Mouse (Mus musculus): ENCODE results near the gene Rps2. TPM values are rescaled to one million over a fixed set of nuclear protein-coding genes. Genes with fewer than 3 reads are reported as not detected.
"Not testable (repeated sequence)": the region's sequence is repeated elsewhere in the genome, so short reads cannot be mapped to it uniquely, and the experiment has no call there.

Rps2 gene
- polyA plus RNA-seq (2016; fragmentation: Nextera tagmentation; extraction: Ambion mirVana): 1,444 and 1,454 TPM in 2 replicates

DNA sequence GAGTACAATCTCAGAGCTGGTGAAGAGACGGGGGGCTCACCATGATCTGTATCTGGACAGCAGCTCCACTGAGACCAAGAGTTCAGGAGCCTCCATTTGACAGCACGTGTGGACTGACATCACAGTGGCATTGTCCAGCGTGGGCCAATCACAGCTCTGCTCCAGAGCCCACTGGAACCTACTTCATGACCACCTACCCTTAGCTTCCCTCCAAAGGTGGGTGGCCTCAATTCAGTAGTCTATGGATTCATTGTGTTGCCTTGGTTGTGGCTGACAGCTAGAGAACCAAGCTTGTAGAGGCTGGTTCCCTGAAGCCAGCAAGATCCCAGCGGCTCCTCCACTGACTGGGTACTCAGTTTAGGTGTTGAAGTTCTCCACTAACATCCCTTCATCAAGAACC is at the start of gene Rps2, which contains the start of gene Rnf151:
TSS of gene Rps2 (plus strand) at position 174 of the 400 bp plus-strand sequence.
TSS of gene Rnf151 (minus strand) at position 121 of the 400 bp plus-strand sequence.
- Histone ChIP-seq H3K27ac (peak within 1 kb of the TSS; percentile 85), H3K9ac (peak within 1 kb of the TSS; percentile 93), H3K36me3 (peaks cover 59% of the 10 kb centered on the region), H3K4me2 (peak within 1 kb of the TSS; percentile 80), H3K27me3 (replicated peaks) (no peaks in the 10 kb centered on the region), H3K9me3 (replicated peaks) (no peaks in the 10 kb centered on the region), H3K4me1 (peaks cover 33% of the 10 kb centered on the region), H3K4me3 (peak within 1 kb of the TSS; percentile 92)
- ATAC-seq: no peak
- WGBS (ENCODE audit: insufficient replicate concordance): 67% methylated on average over 4 of the region's 4 CpGs

DNA sequence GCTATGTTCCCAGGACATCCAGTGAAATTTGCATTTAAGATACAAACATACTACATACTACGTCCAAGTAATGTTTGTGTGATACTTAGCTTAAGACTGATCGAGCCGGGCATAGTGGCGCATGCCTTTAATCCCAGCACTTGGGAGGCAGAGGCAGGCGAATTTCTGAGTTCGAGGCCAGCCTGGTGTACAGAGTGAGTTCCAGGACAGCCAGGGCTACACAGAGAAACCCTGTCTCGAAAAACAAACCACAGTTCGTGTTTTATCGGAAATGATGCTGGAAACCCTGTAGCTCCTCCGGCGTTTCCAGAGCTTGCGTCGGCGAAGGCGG is 48.7 kb upstream of the Rps2 start:
- Histone ChIP-seq H3K27ac (peak overlapping the region; percentile 90), H3K4me1 (peaks cover 49% of the 10 kb centered on the region), H3K36me3 (peaks cover 15% of the 10 kb centered on the region), H3K4me3 (peak overlapping the region; percentile 88), H3K9ac (peak overlapping the region; percentile 95), H3K4me2 (peak overlapping the region; percentile 90)
- WGBS (ENCODE audit: insufficient replicate concordance): 4% methylated on average over 15 of the region's 15 CpGs
- not testable (repeated sequence) for H3K27me3 ChIP-seq (replicated peaks); H3K9me3 ChIP-seq (replicated peaks)
- peak; percentile 21; the same call in 1 of the 2 replicates for ATAC-seq

DNA sequence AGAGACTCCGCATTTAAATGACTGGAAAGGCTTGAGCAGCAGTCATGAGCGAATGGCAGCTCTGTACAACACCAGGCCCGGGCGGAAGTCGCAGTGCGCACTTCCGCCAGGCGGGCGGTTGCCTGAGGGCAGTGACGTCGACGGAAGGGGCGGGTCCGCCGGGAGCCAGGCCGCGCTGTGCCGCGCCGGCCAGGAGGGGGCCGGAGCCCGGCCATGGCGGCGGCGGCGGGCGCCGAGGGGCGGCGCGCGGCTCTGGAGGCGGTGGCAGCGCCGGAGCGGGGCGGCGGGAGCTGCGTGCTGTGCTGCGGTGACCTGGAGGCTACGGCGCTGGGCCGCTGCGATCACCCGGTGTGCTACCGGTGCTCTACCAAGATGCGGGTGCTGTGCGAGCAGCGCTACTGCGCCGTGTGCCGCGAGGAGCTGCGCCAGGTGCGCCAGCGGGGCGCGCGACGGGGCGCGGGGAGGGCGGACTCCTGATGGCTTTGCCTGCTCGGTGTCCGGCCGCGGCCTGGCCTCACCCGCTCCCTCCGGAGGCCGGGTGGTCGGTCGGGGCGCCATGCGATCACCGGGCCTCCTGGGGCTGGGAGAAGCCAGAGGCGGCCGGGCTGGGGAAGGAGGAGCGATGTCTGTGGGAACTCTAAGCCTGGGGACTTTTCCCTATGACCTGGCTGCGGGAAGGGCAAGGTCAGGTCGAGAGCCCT is 48.2 kb upstream of the Rps2 start, which contains the start of gene Zfp598:
TSS of gene Zfp598 (plus strand) at position 143 of the 701 bp plus-strand sequence.
- Histone ChIP-seq H3K4me3 (peak within 1 kb of the TSS; percentile 88), H3K27me3 (replicated peaks) (no peaks in the 10 kb centered on the region), H3K27ac (peak within 1 kb of the TSS; percentile 90), H3K4me2 (peak within 1 kb of the TSS; percentile 90), H3K9me3 (replicated peaks) (no peaks in the 10 kb centered on the region), H3K36me3 (peaks cover 15% of the 10 kb centered on the region), H3K4me1 (peaks cover 55% of the 10 kb centered on the region), H3K9ac (peak within 1 kb of the TSS; percentile 95)
- under 1% methylated on average over 63 of the region's 80 CpGs for WGBS (ENCODE audit: insufficient replicate concordance)
- peak; percentile 99 for ATAC-seq

DNA sequence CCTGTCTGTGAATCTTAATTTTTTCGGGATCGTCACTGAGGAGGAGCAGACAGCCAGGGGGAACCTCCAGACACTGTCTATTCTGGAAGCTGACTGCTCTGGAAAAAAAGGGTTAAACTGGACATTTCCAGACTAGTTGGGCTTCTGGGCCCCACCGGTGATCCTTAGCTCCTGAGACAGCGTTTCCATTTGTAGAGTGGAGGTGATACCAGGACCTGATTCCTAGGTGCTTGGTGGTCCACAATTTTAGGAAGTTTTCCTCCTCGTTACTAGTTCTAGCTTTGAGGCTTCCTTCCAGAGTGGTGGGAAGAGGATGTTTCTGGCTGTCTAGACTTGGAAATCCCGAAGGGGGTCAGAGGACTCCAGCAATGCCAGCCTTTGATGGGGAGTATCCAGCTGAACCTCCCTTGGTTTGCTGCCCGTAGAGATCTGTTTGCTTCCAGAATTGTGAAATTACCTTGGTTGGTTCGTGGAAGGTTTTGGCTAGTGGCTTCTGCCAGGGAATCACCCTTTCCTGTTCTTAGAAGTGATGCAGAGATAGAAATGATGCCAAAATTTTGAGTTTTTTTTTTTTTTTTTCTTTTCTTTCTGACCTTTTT is 47.6 kb upstream of the Rps2 start:
- H3K9ac ChIP-seq: peak overlapping the region; percentile 95
- H3K27me3 ChIP-seq (replicated peaks): no peaks in the 10 kb centered on the region
- peaks cover 58% of the 10 kb centered on the region for H3K4me1 ChIP-seq
- ATAC-seq: no peak
- no peaks in the 10 kb centered on the region for H3K9me3 ChIP-seq (replicated peaks)
- peaks cover 15% of the 10 kb centered on the region for H3K36me3 ChIP-seq
- H3K4me3 ChIP-seq: peak overlapping the region; percentile 88
- H3K27ac ChIP-seq: peak overlapping the region; percentile 90
- H3K4me2 ChIP-seq: peak overlapping the region; percentile 90
- 8% methylated on average over 8 of the region's 8 CpGs for WGBS (ENCODE audit: insufficient replicate concordance)

DNA sequence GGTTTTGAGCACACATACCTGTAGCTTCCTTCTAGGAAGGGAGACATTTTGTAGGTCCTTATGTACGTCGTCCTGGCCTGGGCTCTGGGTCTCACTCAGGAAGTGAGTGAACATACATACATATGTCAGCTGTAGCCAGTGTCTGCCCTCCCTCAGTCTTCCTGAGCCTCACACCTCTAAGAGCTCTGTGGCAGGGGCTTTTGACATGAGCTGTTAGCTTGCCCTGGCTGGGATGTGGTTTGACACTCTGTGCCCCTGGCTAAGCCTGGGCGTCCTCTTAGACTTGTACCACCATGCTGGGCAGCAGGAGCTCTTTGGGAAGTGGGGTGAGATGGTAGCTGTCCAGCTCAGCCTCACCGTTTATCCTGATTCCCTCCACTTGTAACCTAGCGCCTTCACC is 46.6 kb upstream of the Rps2 start:
- Histone ChIP-seq H3K4me2 (peak overlapping the region; percentile 90), H3K36me3 (peaks cover 17% of the 10 kb centered on the region), H3K9ac (peak overlapping the region; percentile 42; the same call in 1 of the 2 replicates), H3K27ac (peak overlapping the region; percentile 64; the same call in 1 of the 2 replicates), H3K9me3 (replicated peaks) (no peaks in the 10 kb centered on the region), H3K4me3 (peak overlapping the region; percentile 88), H3K4me1 (peaks cover 68% of the 10 kb centered on the region), H3K27me3 (replicated peaks) (no peaks in the 10 kb centered on the region)
- ATAC-seq: no peak
- WGBS (ENCODE audit: insufficient replicate concordance): 51% methylated on average over 5 of the region's 5 CpGs

DNA sequence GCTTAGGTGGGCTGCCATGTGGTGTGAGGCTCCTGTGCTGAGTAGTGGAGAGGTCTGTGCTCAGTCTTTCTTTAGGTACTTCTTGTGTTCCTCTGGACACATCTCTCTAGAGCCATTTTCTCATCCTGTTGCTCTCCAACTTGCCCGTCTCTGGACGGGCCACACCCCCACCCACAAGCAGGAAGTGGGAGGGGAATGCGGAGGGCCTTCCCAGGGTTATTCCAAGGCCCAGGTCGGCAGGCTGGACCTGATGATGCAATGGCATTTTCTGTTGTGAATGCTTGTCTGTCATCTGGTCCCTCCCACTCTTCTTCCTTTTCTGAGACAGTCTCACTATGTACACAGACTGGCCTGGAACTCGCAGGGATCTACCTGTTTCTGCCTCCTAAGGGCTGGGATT is 45.8 kb upstream of the Rps2 start:
- H3K9ac ChIP-seq: peak overlapping the region; percentile 42
- WGBS (ENCODE audit: insufficient replicate concordance): 13% methylated on average over 5 of the region's 5 CpGs
- peak overlapping the region; percentile 64 for H3K27ac ChIP-seq
- peaks cover 74% of the 10 kb centered on the region for H3K4me1 ChIP-seq
- peak overlapping the region; percentile 90 for H3K4me2 ChIP-seq
- ATAC-seq: no peak
- peak overlapping the region; percentile 88; the same call in 1 of the 2 replicates for H3K4me3 ChIP-seq
- no peaks in the 10 kb centered on the region for H3K27me3 ChIP-seq (replicated peaks)
- H3K36me3 ChIP-seq: peaks cover 25% of the 10 kb centered on the region
- no peaks in the 10 kb centered on the region for H3K9me3 ChIP-seq (replicated peaks)

DNA sequence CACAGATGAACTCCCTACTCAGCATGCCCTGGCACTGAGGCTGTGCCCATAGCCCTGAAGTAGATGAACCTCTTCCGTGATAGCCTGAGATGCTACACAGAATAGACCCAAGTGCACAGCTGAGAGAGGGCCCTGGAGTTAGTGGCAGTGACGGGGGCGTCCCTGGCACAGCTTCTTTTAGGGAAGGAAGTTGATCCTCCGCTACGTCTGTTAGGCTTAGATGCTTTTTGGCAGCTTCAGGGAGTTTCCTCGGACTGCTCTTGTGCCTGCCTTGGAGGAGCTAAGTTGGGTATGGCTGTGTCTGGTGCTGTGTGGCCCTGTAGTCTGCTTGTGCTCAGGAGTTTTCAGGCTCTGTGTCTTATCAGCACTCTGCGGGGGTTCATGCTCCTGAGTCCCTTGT is 43.6 kb upstream of the Rps2 start:
- Histone ChIP-seq H3K9me3 (replicated peaks) (no peaks in the 10 kb centered on the region), H3K36me3 (peaks cover 46% of the 10 kb centered on the region), H3K9ac (no peak overlapping the region), H3K27ac (peak overlapping the region; percentile 2; the same call in 1 of the 2 replicates), H3K4me2 (no peak overlapping the region), H3K4me3 (no peak overlapping the region), H3K27me3 (replicated peaks) (no peaks in the 10 kb centered on the region), H3K4me1 (peaks cover 73% of the 10 kb centered on the region)
- WGBS (ENCODE audit: insufficient replicate concordance): 66% methylated on average over 7 of the region's 7 CpGs
- ATAC-seq: no peak

DNA sequence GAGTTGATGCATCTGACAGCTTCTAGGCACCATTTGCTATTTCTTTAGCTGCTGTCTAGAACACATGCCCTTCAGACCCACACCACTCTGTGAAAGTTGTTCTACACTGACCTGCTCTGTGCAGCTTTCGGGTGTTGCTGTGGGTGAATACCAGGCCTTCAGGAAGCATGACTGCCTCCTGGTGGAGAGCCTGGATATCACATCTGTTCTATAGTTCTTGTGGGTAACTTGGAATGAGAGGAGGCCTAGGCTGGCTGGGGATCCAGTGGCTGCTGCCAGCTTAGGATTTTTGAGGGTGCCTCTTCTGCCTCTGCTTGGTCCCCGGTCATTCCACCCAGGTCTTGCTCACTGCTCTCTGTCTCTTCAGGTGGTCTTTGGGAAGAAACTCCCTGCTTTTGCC is 41.7 kb upstream of the Rps2 start:
- Histone ChIP-seq H3K36me3 (peaks cover 66% of the 10 kb centered on the region), H3K9me3 (replicated peaks) (no peaks in the 10 kb centered on the region), H3K4me3 (no peak overlapping the region), H3K27ac (no peak overlapping the region), H3K9ac (no peak overlapping the region), H3K4me1 (peaks cover 62% of the 10 kb centered on the region), H3K27me3 (replicated peaks) (no peaks in the 10 kb centered on the region), H3K4me2 (no peak overlapping the region)
- peak; percentile 20; the same call in 1 of the 2 replicates for ATAC-seq
- WGBS (ENCODE audit: insufficient replicate concordance): 68% methylated on average over 2 of the region's 2 CpGs

DNA sequence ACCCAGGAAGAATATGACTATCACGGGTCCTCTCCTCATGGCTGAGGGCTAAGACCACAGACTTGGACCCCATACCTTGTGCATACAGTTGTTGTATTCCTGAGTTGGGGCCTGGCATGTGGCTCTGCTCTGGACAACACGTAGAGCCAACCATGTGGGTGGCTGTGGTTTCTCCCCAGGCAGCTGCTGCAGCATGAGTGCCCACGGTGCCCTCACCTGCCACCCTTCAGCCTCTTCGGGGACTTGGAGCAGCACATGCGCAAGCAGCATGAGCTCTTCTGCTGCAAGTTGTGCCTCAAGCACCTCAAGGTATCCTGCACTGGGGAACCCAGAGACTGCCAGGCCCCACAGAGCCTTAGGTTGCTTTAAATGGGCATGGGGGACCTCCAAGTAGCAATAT is 41.0 kb upstream of the Rps2 start:
- H3K4me3 ChIP-seq: no peak overlapping the region
- H3K27me3 ChIP-seq (replicated peaks): no peaks in the 10 kb centered on the region
- H3K36me3 ChIP-seq: peaks cover 72% of the 10 kb centered on the region
- peaks cover 55% of the 10 kb centered on the region for H3K4me1 ChIP-seq
- H3K4me2 ChIP-seq: no peak overlapping the region
- no peaks in the 10 kb centered on the region for H3K9me3 ChIP-seq (replicated peaks)
- no peak overlapping the region for H3K27ac ChIP-seq
- 86% methylated on average over 5 of the region's 5 CpGs for WGBS (ENCODE audit: insufficient replicate concordance)
- H3K9ac ChIP-seq: no peak overlapping the region
- ATAC-seq: no peak

DNA sequence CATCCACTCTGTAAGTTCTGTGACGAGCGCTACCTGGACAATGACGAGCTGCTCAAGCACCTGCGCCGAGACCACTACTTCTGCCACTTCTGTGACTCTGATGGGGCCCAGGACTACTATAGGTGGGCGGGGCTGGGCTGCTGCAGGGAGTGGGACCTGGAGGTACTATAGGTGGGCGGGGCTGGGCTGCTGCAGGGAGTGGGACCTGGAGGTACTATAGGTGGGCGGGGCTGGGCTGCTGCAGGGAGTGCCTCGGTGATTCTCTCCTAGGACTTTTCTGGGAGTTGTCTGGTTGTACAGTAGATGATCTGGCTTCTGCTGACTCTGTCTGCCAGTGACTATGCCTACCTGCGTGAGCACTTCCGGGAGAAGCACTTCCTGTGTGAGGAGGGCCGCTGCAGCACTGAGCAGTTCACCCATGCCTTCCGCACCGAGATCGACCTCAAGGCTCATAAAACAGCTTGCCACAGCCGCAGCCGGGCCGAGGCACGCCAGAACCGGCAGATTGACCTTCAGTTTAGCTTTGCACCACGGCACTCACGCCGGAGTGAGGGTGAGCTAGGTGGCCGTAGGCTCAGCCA is 40.3 kb upstream of the Rps2 start:
- Histone ChIP-seq H3K9me3 (replicated peaks) (no peaks in the 10 kb centered on the region), H3K4me2 (no peak overlapping the region), H3K4me3 (no peak overlapping the region), H3K4me1 (peaks cover 48% of the 10 kb centered on the region), H3K27ac (no peak overlapping the region), H3K9ac (no peak overlapping the region), H3K27me3 (replicated peaks) (no peaks in the 10 kb centered on the region), H3K36me3 (peaks cover 80% of the 10 kb centered on the region)
- peak; percentile 61 for ATAC-seq
- WGBS (ENCODE audit: insufficient replicate concordance): 84% methylated on average over 24 of the region's 24 CpGs

DNA sequence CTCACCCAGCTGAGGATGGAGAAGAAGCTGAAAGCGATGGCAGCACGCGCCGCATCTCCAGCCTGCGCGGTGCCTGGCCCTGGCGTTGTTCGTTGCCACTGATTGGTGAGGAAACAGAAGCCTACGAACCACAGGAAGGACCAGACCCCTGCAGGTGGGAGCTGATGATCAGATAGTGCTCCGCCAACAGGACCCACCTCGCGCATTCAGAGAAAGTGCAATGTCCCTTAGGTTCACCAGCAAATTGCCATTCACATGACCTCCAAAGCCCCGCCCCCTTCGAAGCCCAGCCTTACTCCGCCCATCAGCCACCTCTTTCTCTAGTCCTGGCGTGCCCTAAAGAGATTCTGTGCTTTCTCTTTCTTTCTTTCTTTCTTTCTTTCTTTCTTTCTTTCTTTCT is 31.4 kb upstream of the Rps2 start:
- H3K4me3 ChIP-seq: peak overlapping the region; percentile 23; the same call in 1 of the 2 replicates
- H3K27ac ChIP-seq: no peak overlapping the region
- H3K9me3 ChIP-seq (replicated peaks): no peaks in the 10 kb centered on the region
- peaks cover 40% of the 10 kb centered on the region for H3K4me1 ChIP-seq
- H3K9ac ChIP-seq: no peak overlapping the region
- ATAC-seq: peak; percentile 38; the same call in 1 of the 2 replicates
- peaks cover 58% of the 10 kb centered on the region for H3K27me3 ChIP-seq (replicated peaks)
- H3K4me2 ChIP-seq: peak overlapping the region; percentile 54
- WGBS (ENCODE audit: insufficient replicate concordance): 29% methylated on average over 16 of the region's 16 CpGs
- peaks cover 11% of the 10 kb centered on the region for H3K36me3 ChIP-seq

DNA sequence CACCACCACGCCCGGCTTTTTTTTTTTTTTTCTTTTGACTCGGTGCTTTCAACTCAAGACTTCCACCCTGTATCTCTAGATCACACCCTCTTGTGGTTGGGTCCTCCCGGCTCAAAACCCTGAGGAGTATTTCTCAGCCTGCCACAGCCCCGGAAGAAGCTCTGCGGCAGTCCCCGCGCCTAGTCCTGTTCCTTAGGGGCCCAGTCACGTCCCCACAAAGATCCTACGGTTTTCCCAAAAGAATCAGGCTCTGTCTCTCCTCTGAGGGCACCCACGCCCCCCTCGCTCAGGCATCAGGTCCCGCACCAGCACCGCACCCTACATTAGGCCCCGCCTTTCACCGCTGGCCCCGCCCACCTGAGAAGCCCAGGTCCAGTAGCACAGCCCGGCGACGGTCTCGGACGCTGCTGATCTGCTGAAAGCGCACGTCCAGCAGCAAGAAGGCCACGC is 30.7 kb upstream of the Rps2 start:
- Histone ChIP-seq H3K4me2 (peak overlapping the region; percentile 73), H3K4me1 (peaks cover 40% of the 10 kb centered on the region), H3K36me3 (peaks cover 9% of the 10 kb centered on the region), H3K9ac (peak overlapping the region; percentile 33; the same call in 1 of the 2 replicates), H3K9me3 (replicated peaks) (no peaks in the 10 kb centered on the region), H3K4me3 (peak overlapping the region; percentile 47), H3K27ac (no peak overlapping the region), H3K27me3 (replicated peaks) (peaks cover 64% of the 10 kb centered on the region)
- 3% methylated on average over 25 of the region's 25 CpGs for WGBS (ENCODE audit: insufficient replicate concordance)
- peak; percentile 71 for ATAC-seq
